Mouse (Mus musculus) layer of hippocampus, adult 11-12 months (tissue): ENCODE measurements around the gene Fam47e.
A peak's percentile ranks its signal among the peaks of the same experiment; 100 is the strongest.

Experiments
- DNase-seq: peaks from one replicate; pipeline ENCODE4 v3.0.0; 2022; ENCODE audit warnings: low spot score

Fam47e gene

DNA sequence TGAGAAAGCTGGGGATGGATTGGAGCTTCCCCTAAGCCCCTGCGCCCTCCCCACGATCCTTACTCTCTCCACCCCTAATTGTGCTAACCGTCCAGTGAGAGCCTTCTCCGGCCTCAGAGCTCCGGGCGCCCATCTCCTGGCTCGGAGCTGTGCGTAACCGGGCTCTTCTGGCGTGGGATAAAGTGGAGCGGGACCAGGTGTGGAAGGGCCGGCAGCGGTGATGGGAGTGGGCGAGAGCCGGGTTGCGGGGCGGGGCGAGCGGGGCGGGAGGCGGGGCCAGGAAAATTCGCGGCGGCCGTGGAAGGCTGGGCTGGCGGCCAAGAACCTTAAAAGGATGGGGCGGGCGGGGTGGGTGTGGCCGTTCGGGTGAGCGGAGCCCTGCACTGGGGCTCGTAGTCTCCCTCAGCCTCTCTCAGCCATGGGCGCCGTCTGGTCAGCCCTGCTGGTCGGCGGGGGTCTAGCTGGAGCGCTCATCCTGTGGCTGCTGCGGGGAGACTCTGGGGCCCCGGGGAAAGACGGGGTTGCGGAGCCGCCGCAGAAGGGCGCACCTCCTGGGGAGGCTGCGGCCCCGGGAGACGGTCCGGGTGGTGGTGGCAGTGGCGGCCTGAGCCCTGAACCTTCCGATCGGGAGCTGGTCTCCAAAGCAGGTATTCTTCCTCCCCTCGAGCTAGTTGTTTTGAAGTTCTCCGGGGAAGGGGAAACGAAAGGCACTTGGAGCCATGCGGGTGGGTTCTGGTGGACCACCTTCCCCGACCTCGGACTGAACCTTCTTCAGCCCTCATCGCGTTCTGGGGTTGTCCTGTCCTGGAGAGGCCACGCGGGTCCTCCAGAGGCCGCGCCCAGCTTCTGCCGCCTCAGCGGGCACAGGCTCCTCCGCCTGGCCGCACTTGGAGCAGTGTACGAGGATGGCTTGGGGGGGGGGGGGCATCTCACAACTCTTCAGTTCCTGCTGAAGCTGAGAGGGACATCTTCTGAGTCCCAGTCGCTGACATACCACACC, 48.1 kb downstream of the Fam47e start, which contains the start of gene Stbd1:
Gene Stbd1 (plus strand): TSS at position 351 of the 1,000 bp plus-strand sequence.
- peak; percentile 11 for DNase-seq

DNA sequence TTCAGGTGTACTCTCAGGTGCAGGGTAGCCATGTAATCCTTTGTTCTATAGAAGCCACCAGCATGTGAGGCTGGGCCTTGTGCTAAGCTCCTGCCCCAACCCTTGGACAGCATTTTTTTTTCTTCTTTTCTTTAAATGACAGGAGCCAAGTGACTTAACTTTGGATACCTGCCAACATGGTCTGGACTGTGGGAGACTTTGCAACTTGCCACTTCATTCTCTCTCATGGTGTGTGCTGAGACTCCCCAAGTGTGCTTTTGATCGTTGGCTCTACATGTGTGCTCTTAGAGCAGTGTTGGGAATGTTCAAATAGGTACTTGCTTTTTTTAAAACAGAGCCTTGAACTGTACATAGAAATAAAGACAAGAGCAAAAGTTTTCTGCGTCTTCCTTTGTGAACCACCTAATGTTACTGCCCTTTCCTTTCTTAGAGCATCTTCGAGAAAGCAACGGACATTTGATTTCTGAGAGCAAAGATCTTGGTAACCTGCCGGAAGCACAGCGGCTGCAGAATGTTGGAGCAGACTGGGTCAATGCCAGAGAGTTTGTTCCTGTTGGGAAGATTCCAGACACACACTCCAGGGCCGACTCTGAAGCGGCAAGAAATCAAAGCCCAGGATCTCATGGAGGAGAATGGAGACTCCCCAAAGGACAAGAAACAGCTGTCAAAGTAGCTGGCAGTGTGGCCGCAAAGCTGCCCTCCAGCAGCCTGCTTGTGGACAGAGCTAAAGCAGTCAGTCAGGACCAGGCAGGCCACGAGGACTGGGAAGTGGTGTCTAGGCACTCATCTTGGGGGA, 49.8 kb downstream of the Fam47e start:
- no peak for DNase-seq

DNA sequence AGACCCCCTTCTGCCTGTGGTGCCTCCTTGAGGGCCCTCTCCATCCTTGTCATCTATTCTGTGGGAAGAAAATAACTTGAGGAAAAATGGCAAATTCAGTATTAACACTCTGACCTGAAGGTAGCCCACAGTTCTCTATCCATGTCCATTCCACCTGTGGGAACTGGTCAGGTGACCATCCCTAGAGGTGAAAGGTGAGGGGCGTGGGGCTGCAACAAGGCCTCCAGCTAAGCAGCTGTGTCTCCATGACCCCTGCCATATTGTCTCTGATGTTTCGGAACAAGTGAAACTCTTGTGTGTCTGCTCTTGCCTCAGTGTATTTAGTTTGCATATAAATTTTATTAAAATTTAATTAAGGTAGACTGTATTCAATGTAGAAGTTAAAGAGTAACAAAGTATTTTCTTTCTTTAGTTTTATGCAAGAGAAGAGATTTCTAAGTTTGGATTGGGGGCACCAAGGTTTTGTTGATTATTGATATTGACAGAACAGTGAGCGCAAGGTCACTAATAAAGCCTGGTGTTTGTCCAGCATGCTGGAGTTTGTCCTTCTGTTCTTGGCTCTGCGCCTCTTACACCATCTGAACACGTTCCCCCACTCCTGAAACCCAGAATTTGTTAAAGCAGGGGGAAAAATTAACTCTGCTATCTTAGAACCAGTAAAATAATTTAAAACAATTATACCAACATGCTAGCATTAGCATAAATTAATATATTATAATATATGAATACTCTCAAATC, 52.8 kb downstream of the Fam47e start:
- no peak for DNase-seq

DNA sequence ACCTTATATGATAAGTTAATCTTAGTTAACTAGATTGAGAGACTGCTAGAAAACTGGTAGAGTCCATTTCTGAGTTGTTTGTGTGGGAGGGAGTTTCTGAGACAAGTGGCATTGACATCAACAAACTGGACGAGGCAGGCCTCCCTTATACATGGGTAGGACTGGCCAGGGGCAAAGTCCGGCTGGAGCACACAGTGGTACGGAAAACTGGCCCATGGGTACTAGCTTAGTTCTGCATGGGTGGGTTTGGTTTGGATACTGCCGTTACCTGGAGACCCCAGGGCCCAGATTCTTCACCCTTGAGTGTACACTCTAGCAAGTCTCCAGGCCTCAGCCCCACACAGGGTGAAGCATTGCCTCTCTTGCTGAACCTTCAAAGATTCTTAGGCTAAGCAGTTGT, 57.9 kb downstream of the Fam47e start:
- DNase-seq, result no peak

DNA sequence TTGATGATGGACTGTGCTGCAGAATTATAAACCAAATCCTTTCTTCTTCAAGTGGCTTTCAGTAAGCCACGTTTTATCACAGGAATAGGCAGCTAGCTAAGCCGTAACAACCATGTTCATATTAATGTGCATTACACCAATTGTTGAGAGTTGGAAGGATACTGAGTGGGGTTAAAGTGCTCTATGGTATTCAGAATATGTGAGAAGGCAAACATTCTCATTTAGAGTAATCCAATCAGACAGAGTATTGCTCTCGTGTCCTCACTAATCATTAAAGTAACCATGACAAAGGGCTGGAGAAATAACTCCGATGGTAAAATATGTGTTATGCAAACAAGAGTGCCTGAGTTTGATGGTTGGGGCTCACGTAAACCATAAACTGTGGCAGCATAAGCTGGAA, 67.0 kb downstream of the Fam47e start:
- DNase-seq, result no peak

DNA sequence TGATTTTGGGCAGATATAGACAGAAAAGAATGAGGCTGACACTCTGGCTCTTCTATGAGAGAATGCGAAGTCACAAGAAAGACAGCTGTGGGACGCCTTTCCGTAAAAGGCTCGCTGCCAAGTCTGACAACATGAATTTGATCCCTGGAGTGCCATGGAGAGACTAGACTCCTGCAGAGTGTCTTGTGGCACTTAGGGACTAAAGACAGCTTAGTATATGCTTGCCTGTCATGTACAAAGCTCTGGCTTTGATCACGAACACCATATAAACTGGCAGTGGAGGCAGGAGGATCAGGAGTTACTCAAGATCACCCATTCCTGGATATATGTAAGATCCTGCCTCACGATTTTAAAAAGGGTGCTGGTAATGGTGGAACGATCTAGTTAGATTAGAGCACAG, 73.0 kb downstream of the Fam47e start:
- DNase-seq, result no peak

DNA sequence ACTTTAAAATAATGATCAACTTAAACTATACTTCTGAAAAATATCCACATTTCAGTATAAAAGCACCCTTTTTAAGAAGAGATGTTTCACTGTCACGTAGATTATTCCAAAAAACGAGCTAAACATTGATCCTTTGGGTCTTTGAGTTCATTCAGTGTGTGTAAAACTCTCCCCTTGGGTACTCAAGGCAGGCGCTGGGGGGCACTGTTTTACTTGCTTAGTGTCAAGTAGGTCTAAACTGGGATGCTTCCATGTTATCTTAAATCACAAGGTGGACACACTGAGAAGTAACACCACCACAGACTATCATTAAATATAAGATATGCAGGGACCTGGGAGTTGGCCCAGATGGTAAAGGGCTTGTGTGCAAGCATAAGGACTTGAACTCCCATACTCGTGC, 78.7 kb downstream of the Fam47e start:
- DNase-seq, result no peak

DNA sequence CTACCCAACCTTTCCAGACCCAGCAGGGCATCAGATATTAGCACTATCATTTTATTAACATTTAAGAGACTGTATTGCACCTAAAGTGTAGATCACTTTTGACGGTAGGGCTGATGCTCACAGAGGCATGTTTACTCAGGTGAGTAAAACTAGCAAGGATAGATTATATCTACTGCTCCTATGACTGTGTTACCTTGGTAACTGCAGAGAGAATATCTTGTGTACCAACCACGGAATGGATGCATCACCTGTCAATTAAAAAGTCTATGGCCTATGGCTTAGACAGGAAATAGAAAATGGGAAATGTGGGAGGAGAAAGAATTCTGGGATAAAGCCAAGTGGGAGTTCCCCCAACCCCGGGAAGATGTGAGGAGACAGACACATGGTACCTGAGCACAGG, 80.0 kb downstream of the Fam47e start:
- DNase-seq, result no peak

DNA sequence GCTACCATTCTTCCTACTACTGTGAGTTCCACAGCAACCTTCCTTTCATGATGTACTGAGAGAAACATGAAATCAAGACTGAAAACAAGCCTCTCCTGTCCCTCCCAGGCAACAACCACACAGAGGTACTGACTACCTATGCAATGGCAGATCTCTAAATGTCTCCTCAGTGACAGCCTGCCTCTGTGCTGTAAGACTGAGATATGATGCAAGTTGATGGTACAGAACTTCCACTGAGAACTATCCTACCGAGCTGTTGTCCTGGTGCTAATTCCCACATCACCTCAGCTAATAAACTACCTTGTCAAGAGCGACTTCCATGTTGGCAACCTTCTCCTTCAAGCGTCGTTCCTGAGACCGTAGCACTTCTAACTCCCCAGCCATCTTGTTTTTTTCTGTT, 81.0 kb downstream of the Fam47e start:
- DNase-seq, result no peak

DNA sequence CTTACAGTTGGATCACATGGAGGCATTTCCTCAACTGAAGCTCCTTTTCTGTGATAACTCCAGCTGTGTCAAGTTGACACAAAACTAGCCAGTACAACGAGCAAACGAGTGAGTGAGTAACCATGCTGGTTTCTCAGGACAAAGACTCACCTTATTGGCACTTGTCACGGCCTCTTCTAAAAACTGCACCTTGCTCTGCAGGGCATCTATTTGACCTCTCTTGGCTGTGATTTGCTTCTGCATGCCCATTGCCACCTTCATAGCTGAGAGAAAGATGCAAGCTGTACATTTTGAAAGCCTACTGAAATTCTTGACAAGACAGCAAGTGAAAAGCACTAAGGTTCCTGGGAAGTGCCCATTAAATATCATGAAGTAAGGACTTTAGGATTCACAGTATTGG, 86.0 kb downstream of the Fam47e start:
- DNase-seq, result no peak
